Mouse (Mus musculus) MEL (cell line): ENCODE results near the gene Cntn1. TPM values are rescaled to one million over a fixed set of nuclear protein-coding genes. Genes with fewer than 3 reads are reported as not detected.

Experiments used
- DNase-seq: peaks from one replicate; pipeline ENCODE4 v3.0.0; 2011; ENCODE audit warnings: low read depth, low spot score
- H3K27ac ChIP-seq: 2 replicates; pipeline ENCODE4 v1.5.1; 2012; ENCODE audit warnings: low read depth, mild to moderate bottlenecking, control low read depth, low read length, moderate library complexity; ENCODE audit not compliant: control insufficient read depth
- H3K27me3 ChIP-seq, 2 experiments: fragments of 150-350 bp in 1 of 2; sonication (generic) in 1 of 2; 2 replicates each; pipeline ENCODE4 v1.6.1; 2012; ENCODE audit warnings: low read length in 2 of 2, mild to moderate bottlenecking in 2 of 2, improper control_type of control experiment in 1 of 2, moderate library complexity in 1 of 2; ENCODE audit not compliant: insufficient read depth in 2 of 2, control insufficient read depth in 1 of 2
- H3K36me3 ChIP-seq, 2 experiments: 2 replicates each; pipeline ENCODE4 v1.6.1; 2012 to 2014; ENCODE audit warnings: low read length in 2 of 2, improper control_type of control experiment in 1 of 2, inconsistent platforms in 1 of 2, mild to moderate bottlenecking in 1 of 2; ENCODE audit not compliant: insufficient read depth in 2 of 2, control insufficient read depth in 1 of 2
- H3K4me1 ChIP-seq, 2 experiments: fragments of 150-350 bp in 1 of 2; sonication (generic) in 1 of 2; 2 replicates each; pipeline ENCODE4 v1.6.1; 2012; ENCODE audit warnings: low read length in 2 of 2, improper control_type of control experiment in 1 of 2, mild to moderate bottlenecking in 1 of 2; ENCODE audit not compliant: insufficient read depth in 2 of 2, control insufficient read depth in 1 of 2
- H3K4me3 ChIP-seq, 2 experiments: fragments of 150-350 bp in 1 of 2; sonication (generic) in 1 of 2; 2 replicates each; pipeline ENCODE4 v1.5.1; 2012; ENCODE audit warnings: low read depth in 2 of 2, low read length in 2 of 2, mild to moderate bottlenecking in 2 of 2, moderate library complexity in 2 of 2, control low read depth in 1 of 2, improper control_type of control experiment in 1 of 2; ENCODE audit not compliant: control insufficient read depth in 1 of 2, insufficient read depth in 1 of 2
- H3K79me2 ChIP-seq: 2 replicates; pipeline ENCODE4 v1.6.1; 2012; ENCODE audit warnings: mild to moderate bottlenecking, low read length, moderate library complexity; ENCODE audit not compliant: control insufficient read depth, poor library complexity, insufficient read depth
- H3K9ac ChIP-seq: 2 replicates; pipeline ENCODE4 v1.6.1; 2012; ENCODE audit warnings: low read depth, mild to moderate bottlenecking, control low read depth, low read length, moderate library complexity; ENCODE audit not compliant: control insufficient read depth, poor library complexity, severe bottlenecking
- H3K9me3 ChIP-seq: fragments of 150-350 bp; sonication (generic); replicated peaks from 2 replicates; pipeline ENCODE4 v1.6.1; 2012; ENCODE audit warnings: mild to moderate bottlenecking, low read length, improper control_type of control experiment, moderate library complexity; ENCODE audit not compliant: insufficient read depth
- E2F4 ChIP-seq: IDR thresholded peaks from 2 replicates; pipeline ENCODE4 v1.6.1; 2011; ENCODE audit warnings: low read depth, low read length, improper control_type of control experiment, borderline replicate concordance
- ELF1 ChIP-seq: IDR thresholded peaks from 2 replicates; pipeline ENCODE4 v1.6.1; 2014; ENCODE audit warnings: low read depth, mild to moderate bottlenecking, inconsistent platforms, low read length, improper control_type of control experiment, moderate library complexity
- ETS1 ChIP-seq: IDR thresholded peaks from 2 replicates; pipeline ENCODE4 v1.6.1; 2012; ENCODE audit warnings: low read depth, mild to moderate bottlenecking, inconsistent platforms, low read length, improper control_type of control experiment, moderate library complexity
- GABPA ChIP-seq: IDR thresholded peaks from 2 replicates; pipeline ENCODE4 v1.6.1; 2012; ENCODE audit warnings: low read depth, mild to moderate bottlenecking, inconsistent platforms, low read length, improper control_type of control experiment, moderate library complexity
- HCFC1 ChIP-seq: IDR thresholded peaks from 2 replicates; pipeline ENCODE4 v1.6.1; 2012; ENCODE audit warnings: low read depth, mild to moderate bottlenecking, inconsistent platforms, low read length, improper control_type of control experiment, moderate library complexity
- KAT2A ChIP-seq: conservative IDR thresholded peaks from 2 replicates; pipeline ENCODE4 v1.6.1; 2012; ENCODE audit warnings: low read depth, low read length, improper control_type of control experiment, inconsistent platforms
- MAFK ChIP-seq: IDR thresholded peaks from 2 replicates; pipeline ENCODE4 v1.6.1; 2011; ENCODE audit warnings: low read depth, mild to moderate bottlenecking, low read length, improper control_type of control experiment, borderline replicate concordance
- MAX ChIP-seq: IDR thresholded peaks from 2 replicates; pipeline ENCODE4 v1.6.1; 2011; ENCODE audit warnings: low read length, improper control_type of control experiment
- MAZ ChIP-seq: IDR thresholded peaks from 2 replicates; pipeline ENCODE4 v1.6.1; 2012; ENCODE audit warnings: low read depth, mild to moderate bottlenecking, inconsistent platforms, low read length, improper control_type of control experiment
- MEF2A ChIP-seq: IDR thresholded peaks from 2 replicates; pipeline ENCODE4 v1.6.1; 2014; ENCODE audit warnings: low read depth, mild to moderate bottlenecking, inconsistent platforms, low read length, improper control_type of control experiment; ENCODE audit not compliant: poor library complexity, insufficient replicate concordance, severe bottlenecking; ENCODE audit errors: extremely low read depth
- MXI1 ChIP-seq: IDR thresholded peaks from 2 replicates; pipeline ENCODE4 v1.6.1; 2011; ENCODE audit warnings: mild to moderate bottlenecking, low read depth, low read length, improper control_type of control experiment
- MYB ChIP-seq: IDR thresholded peaks from 2 replicates; pipeline ENCODE4 v1.6.1; 2011; ENCODE audit warnings: mild to moderate bottlenecking, low read depth, low read length, improper control_type of control experiment
- NELFE ChIP-seq: IDR thresholded peaks from 2 replicates; pipeline ENCODE4 v1.6.1; 2011; ENCODE audit warnings: low read depth, low read length, improper control_type of control experiment
- POLR2AphosphoS2 ChIP-seq: IDR thresholded peaks from 2 replicates; pipeline ENCODE4 v1.6.1; 2011; ENCODE audit warnings: low read length, improper control_type of control experiment
- POLR2AphosphoS5 ChIP-seq: IDR thresholded peaks from 2 replicates; pipeline ENCODE4 v1.6.1; 2012; ENCODE audit warnings: low read depth, borderline replicate concordance, mild to moderate bottlenecking, inconsistent platforms, low read length, moderate library complexity, mixed read lengths
- RCOR1 ChIP-seq: IDR thresholded peaks from 2 replicates; pipeline ENCODE4 v1.6.1; 2012; ENCODE audit warnings: low read depth, mild to moderate bottlenecking, inconsistent platforms, low read length, improper control_type of control experiment
- SIN3A ChIP-seq: IDR thresholded peaks from 2 replicates; pipeline ENCODE4 v1.6.1; 2012; ENCODE audit warnings: low read length, improper control_type of control experiment, inconsistent platforms
- SMC3 ChIP-seq: IDR thresholded peaks from 2 replicates; pipeline ENCODE4 v1.6.1; 2011; ENCODE audit warnings: low read depth, low read length, improper control_type of control experiment
- TAL1 ChIP-seq: IDR thresholded peaks from 2 replicates; pipeline ENCODE4 v1.6.1; 2012; ENCODE audit warnings: mild to moderate bottlenecking, inconsistent platforms, low read length, moderate library complexity, mixed read lengths
- TBP ChIP-seq: IDR thresholded peaks from 2 replicates; pipeline ENCODE4 v1.8.0; 2011; ENCODE audit warnings: low read depth, low read length, improper control_type of control experiment
- TCF12 ChIP-seq: IDR thresholded peaks from 2 replicates; pipeline ENCODE4 v1.6.1; 2014; ENCODE audit warnings: low read depth, mild to moderate bottlenecking, inconsistent platforms, low read length, improper control_type of control experiment, moderate library complexity
- UBTF ChIP-seq: IDR thresholded peaks from 2 replicates; pipeline ENCODE4 v1.6.1; 2012; ENCODE audit warnings: low read depth, mild to moderate bottlenecking, inconsistent platforms, low read length, improper control_type of control experiment, moderate library complexity, borderline replicate concordance; ENCODE audit not compliant: insufficient read depth
- USF1 ChIP-seq: IDR thresholded peaks from 2 replicates; pipeline ENCODE4 v1.6.1; 2014; ENCODE audit warnings: low read depth, mild to moderate bottlenecking, inconsistent platforms, low read length, improper control_type of control experiment, moderate library complexity
- USF2 ChIP-seq, 2 experiments: IDR thresholded peaks; 2 replicates each; pipeline ENCODE4 v1.6.1; 2011 to 2012; ENCODE audit warnings: improper control_type of control experiment in 2 of 2, low read length in 2 of 2, borderline replicate concordance in 1 of 2, inconsistent platforms in 1 of 2, low read depth in 1 of 2, mild to moderate bottlenecking in 1 of 2; ENCODE audit not compliant: insufficient read depth in 1 of 2
- ZC3H11A ChIP-seq: IDR thresholded peaks from 2 replicates; pipeline ENCODE4 v1.6.1; 2012; ENCODE audit warnings: low read depth, mild to moderate bottlenecking, inconsistent platforms, low read length, improper control_type of control experiment
- ZMIZ1 ChIP-seq: IDR thresholded peaks from 2 replicates; pipeline ENCODE4 v1.6.1; 2012; ENCODE audit warnings: low read depth, mild to moderate bottlenecking, inconsistent platforms, low read length, improper control_type of control experiment, moderate library complexity
- ZNF384 ChIP-seq: IDR thresholded peaks from 2 replicates; pipeline ENCODE4 v1.6.1; 2012; ENCODE audit warnings: low read depth, mild to moderate bottlenecking, inconsistent platforms, low read length, improper control_type of control experiment
- polyA plus RNA-seq, 2 experiments: library from polyadenylated mRNA; stranded (reverse) in 1 of 2; unstranded in 1 of 2; fragments of >175 nt in 1 of 2; fragments of >200 nt in 1 of 2; gene quantifications; 2 replicates each; pipeline versions ENCODE4 v1.2.1 to v1.2.4; 2012; ENCODE audit warnings: low replicate concordance in 2 of 2, low read depth in 1 of 2; ENCODE audit not compliant: insufficient read length in 2 of 2, insufficient read depth in 1 of 2, missing spikeins in 1 of 2
- total RNA-seq: library from RNA; depleted of rRNA; stranded (reverse); fragments of 300-350 nt; gene quantifications from 2 replicates; pipeline ENCODE4 v1.2.3, GENCODE M21; 2012; rRNA removed

Gene Cntn1
- total RNA-seq (not detected in 2 replicates), polyA plus RNA-seq (not detected)

DNA sequence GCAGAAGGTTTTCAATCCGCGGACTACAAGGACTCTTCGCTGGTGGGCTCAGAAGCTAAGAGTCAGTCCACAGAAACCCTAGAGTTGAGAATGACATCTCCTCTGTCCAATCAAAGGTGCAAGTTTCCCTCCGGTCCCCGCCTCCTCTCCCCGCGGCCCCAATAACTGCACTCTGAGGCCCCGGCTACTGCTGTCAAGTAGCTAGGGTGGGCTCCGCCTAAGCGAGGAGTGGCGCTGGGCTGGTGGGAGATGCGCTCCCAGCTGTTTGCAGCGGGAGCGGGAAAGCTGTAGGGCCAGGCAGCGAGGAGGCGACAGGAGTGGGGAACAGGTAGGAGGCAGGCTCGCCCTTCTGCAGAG lies at the start of gene Cntn1:
Cntn1 (plus strand) TSS at position 170 of the 357 bp plus-strand sequence.
- TF ChIP-seq ZC3H11A (no peak), MAX (no peak), TCF12 (no peak), RCOR1 (no peak), KAT2A (no peak), NELFE (no peak), USF2 (IDR thresholded peaks at IDR 0.05; ENCODE audit: borderline replicate concordance in 1 of 2, insufficient read depth in 1 of 2, low read depth in 1 of 2, low read length in 2 of 2) (no peak), TAL1 (no peak), MAZ (no peak), UBTF (no peak), POLR2AphosphoS2 (no peak), ELF1 (no peak), USF1 (no peak), MEF2A (no peak), TBP (no peak), SMC3 (no peak), SIN3A (no peak), POLR2AphosphoS5 (no peak), ZMIZ1 (no peak)
- Histone ChIP-seq H3K27ac (no peak within 1 kb of the TSS), H3K4me1 (no peaks in the 10 kb centered on the region), H3K79me2 (no peaks in the 10 kb centered on the region), H3K4me3 (no peak within 1 kb of the TSS), H3K9ac (no peak within 1 kb of the TSS), H3K9me3 (no peaks in the 10 kb centered on the region), H3K36me3 (no peaks in the 10 kb centered on the region), H3K27me3 (no peaks in the 10 kb centered on the region)
- no peak for DNase-seq

DNA sequence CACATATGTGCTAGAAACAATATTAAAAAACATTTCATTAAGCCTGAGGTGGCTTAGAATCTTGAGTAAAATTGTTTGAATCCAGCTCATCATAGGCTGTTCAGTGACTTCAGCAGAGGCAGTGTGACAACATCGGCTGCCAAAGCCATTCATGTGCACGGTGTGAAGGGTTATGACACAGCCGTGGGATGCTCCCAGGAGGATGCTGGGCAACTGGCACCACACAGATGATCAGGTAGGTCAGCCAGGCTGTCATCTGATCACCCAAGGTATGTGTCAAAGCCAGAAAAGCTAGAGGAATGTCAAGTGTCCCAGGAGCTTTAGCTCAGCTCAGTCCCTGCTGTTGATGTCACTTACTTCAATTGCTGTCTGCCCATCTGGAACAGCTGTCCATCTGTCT lies 49.5 kb upstream of the Cntn1 start:
- no peak for DNase-seq
- Histone ChIP-seq H3K9ac (no peak overlapping the region), H3K27ac (no peak overlapping the region), H3K9me3 (no peaks in the 10 kb centered on the region)
- TF ChIP-seq ETS1 (no peak), ZMIZ1 (no peak), HCFC1 (no peak), MXI1 (no peak), TAL1 (no peak), POLR2AphosphoS5 (no peak), RCOR1 (no peak), ZNF384 (no peak), MAX (no peak), SMC3 (no peak), MYB (no peak), SIN3A (no peak), E2F4 (no peak), MAFK (no peak), GABPA (no peak), ELF1 (no peak)
- TF ChIP-seq, all 39 proteins: peak for 0
- Histone ChIP-seq H3K79me2 (no peaks in the 10 kb centered on the region), H3K36me3 (no peaks in the 10 kb centered on the region), H3K4me3 (no peak overlapping the region), H3K27me3 (no peaks in the 10 kb centered on the region), H3K4me1 (no peaks in the 10 kb centered on the region)
